Mouse (Mus musculus) retina, postnatal 1 day (tissue): ENCODE data around the gene Cacna1i.

Experiments used
- DNase-seq: peaks from one replicate; pipeline ENCODE4 v3.0.0-alpha.2; 2012

Cacna1i gene

DNA sequence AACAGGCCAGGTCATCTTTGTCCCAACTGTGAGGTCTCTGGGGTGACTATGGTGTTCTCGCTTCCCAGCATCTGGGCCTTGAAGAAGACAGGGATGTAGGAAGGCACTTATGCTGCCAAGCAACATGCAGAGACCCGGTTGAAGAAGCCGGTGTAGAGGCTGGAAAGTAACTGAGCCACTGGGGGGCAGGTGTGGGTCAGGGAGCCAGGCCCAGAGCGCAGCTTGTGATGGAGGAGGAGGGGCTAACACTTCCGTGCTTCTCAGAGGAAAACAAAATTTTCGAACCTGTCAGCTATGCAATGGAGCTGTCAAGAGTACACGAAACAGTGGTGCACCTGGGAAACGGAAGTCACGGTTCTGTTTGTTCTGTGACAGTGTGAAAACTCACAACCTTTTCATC, 9.9 kb upstream of the Cacna1i start:
- peak; percentile 50 for DNase-seq

DNA sequence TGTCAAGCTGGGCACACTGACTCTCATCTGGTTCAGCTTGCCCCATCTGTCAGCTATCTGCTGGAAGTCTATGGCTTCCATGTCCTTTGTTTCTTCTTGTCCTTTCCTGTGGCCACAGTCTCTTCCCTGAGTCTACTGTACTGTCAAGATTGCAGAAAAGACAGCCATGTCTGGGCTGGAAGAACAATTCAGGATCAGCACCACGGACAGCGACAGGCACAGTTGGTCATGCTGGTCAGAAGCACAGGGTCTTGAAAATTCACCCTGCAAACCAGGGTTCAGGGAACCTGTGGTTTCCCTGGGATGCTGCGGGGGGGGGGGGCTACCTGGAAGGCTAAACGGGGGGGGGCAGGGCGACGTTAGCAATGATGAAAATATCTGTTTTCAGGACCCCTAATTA, 9.4 kb upstream of the Cacna1i start:
- DNase-seq, result peak; percentile 81

DNA sequence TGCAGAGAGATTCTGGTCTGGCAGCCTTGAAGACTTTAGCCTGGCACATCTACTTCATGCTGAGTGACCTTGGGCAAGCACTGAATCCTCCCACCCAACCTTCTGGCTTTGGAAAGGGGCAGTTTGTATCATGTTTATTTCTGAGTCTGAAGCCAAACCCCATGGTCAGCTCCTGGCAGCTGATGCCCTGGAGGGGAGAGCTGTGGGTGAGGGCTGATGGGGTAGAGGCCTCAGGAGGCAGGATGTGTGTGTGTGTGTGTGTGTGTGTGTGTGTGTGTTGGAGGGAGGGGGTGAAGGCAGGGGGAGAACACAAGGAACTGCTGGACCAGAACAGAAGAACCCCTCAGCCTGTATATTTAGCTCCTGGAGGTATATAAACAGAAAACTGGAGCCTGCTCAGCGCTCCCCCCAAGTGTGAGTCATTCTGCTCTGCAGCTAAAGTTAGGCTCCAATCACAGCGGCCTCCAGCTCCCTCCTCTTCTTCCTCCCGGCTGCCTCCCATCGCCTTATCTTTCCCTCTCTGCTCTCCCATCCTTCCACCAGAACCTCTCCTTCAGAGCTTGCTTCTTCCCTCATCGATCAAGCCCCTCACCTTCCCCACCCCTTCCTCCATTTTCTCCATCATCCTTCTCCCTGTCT, 8.8 kb upstream of the Cacna1i start:
- DNase-seq, result no peak

DNA sequence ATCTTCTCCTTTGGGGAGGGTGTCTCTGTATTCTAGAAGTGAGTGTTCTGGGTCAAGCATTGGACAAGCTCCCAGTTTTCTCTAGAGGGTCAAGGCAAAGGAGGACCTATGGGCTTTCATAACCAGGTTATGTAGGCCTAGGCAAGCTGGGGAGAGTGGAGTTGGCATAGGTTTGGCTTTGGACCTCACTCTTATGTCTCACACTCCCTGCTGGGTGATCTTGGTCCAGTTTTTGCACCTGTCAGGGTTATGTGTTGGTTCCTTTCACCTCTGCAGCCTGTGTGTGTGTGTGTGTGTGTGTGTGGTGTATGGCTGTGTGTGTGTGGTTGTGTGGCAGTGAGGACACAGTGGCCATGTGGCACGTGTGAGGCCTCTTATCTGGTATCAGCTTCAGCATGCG, 8.0 kb upstream of the Cacna1i start:
- no peak for DNase-seq

DNA sequence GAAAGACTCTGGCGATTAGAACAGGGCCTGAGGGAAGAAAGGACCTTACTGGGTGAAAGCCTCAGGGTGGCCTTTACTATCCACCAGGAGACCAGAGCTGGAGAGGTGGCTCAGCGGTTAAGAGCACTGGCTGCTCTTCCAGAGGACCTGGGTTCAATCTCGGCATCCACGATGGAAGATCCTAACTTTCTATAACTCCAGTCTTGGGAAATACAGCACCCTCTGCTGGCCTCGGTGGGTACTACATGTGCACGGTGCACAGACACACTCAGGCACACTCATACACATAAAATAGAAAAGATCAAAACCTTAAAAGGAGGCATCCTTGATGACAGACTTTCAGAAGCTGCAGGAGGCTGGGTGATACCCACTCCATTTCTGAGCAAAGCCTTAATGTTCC, 6.4 kb upstream of the Cacna1i start:
- DNase-seq, result peak; percentile 67

DNA sequence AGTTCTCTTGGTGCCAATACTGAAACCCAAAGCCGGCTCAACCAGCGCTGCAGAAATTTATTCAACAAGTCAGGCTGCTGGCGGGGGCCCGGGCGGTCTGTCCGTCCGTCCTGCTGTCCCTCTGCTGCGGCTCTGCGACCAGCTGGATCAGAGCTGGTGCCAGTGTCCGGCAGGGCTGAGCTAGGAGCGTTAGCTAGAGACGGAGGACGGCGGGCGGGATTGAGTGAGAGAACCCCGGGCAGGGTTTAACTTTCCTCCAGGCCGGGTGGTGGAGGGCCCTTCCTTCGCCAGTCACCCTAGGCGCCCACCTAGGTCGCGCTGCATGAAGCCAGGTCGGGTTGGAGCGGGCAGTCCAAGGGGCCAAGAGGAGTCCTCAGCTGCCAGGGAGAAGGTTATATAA, 998 bp downstream of the Cacna1i start:
- DNase-seq, result no peak

DNA sequence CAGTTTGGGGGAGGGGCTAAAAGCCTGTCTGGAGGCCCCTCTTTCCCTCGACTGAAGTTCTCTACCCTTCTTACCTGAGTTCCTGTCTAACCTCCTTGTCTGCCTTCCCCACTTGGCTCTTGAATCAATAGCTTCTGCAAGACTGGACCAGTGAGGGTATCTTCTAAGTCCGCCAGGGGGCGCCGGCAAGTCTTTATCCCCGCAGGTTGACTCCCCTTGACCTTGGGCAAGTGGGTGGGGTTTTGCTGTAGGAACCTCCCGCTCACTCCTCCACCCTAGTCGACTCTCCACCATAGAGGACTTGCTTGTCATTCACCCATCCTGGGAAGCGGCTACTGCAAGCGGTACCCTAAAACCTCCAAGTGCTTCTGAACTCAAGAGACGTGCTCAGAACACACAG, 2.4 kb downstream of the Cacna1i start:
- DNase-seq, result peak; percentile 84

DNA sequence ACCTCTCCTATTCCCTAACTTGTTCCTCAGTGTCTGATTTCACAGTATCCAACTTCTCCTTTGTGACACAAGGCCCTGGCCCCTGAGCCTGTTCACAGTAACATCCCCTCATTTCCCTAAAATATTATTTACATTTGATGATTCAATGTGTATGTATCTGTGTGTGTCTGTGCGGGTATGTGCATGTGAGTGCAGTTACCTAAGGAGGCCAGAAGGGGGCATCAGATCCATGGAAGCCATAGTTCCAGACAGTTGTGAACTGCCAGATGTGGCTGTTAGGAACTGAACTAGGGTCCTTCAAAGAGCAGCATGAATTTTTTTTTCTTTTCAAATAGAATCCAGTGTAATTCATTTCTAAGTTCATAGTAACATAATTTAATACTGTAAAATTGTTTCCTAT, 10.1 kb downstream of the Cacna1i start:
- DNase-seq, result no peak

DNA sequence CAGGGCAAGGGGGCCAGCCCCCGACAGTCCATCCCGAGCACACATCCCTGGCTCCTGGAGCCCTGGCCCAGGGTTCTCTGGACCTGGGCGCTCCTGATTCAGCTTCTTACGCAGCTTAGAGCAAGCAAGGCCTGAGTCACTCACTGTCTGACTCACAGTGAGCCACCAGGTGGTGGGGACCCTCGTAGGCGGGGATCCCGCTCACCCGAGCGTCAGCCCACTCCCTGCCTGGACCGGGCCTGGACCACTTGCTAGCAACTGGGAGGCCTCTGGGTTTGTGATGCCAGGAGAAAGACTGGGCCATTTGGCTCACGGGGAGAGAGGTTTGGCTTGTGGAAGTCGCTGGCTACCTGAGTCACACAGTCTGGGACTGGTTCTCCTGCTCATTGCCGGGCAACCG, 16.7 kb downstream of the Cacna1i start:
- DNase-seq, result no peak

DNA sequence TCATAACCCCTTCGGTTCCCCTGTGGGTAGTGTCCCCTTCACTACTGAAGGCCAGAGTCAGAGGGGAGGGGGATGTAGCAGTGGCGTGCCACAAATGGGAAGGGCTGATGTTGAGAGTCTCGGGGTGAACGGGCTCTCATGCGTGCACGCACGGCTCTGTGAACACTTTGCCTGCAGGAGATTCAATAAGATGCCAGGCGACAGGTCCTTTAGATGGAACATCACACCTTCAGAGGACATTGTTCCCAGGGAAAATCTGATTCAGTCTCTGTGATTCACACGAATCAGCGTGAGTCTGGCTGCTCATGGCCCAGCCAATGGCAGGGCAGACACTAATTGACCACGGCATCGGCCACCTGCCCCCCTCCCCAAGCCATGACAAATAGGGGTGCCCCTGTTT, 17.1 kb downstream of the Cacna1i start:
- peak; percentile 53 for DNase-seq

DNA sequence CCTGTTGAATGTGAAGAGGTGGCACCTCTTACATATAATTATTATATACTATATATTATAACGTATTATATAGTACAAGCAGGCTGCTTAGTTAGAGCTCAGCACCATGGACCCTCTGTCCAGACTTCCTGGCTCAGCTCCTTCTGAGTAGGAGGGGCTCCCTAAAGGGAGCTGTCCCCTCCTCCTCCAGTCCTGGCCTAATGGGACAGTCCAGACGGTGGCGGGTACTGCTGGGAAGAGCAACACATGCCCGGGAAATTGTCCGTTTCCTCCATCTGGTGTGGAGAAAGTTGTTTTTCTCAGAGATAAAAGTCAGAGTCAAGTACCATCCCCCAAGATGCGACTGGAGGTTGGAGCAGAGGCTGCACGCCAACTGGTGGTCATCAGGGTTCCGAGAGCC, 19.1 kb downstream of the Cacna1i start:
- no peak for DNase-seq

DNA sequence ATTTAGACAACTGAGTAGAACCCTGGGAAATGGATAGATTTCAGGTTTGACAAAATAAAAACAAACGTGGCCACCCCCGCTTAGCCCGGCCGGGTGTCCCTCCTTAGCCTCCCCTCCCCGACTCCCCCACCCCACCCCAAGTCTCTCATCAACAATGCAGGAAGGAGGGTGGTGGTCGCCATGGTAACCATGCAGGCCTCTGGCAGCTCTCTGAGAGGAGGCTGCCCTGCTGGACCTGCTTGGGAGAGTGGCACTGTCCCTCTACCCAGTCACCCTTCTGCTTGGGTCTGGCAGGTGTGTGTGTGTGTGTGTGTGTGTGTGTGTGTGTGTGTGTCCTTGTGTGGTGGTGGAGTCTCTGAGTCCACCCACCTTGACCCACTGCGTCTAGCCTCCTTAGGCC, 27.7 kb downstream of the Cacna1i start:
- peak; percentile 68 for DNase-seq

DNA sequence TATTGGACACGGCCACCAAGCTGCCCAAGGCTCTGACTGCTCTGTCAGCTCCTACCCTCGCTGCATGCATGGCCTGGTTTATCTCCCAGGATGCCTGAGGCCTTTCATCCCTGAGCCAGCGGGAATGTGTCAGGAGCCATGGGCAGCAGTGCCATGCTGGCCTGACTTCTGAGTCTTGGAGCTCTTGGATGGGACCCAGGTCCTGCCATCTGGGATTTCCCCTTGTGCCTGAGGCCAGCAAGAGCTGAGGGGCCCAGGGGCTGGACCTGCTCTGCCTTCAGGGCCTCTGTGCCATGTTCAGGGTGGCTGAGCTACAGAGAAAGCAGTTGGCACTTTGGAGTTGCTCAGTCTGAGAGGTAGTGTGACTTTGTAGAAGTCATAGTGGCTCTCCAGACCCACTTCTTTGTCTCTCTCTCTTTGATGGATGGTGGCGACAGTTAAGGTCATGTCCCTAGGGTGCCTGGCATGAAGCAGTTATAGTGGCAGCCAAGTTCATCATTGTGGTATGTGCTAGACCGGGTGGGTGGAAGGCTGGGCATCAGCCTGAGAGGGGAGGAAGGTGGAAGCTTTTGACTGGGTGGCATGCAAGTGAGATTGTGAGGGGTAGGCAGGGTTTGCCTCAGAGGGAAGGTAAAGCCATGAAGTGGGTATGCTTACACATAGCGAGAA, 30.1 kb downstream of the Cacna1i start:
- DNase-seq, result no peak

DNA sequence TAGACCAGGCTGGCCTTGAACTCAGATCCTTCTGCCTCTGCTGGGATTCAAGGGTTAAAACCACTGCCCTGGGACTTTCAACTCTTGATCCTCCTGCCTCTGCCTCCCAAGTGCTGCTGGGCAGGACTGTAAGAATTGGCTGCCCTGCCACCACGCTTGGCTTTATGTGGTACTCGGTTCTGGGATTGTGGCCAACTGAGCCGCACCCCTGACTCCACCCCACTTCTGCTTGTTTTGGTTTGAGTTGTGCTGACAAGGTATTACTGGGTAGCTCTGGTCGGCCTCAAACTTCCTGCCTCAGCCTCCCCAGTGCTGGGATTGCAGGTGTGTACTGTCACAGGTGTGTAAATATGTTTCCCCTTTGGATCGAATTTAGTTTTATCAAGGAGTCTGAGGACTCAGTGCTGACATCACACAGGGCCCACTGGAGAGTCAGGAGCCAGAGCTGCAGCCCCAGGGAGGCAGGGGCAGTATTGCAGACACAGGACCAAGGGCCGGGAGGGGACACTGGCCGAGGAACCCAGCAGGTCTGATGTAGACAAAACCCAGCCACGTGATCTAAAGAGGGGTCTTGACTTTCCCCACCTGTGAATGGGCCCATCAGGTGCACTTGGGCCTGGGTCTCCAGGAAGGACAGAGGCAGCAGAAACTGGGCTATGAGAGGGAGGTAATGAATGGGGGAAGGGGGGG, 30.9 kb downstream of the Cacna1i start:
- DNase-seq, result no peak

DNA sequence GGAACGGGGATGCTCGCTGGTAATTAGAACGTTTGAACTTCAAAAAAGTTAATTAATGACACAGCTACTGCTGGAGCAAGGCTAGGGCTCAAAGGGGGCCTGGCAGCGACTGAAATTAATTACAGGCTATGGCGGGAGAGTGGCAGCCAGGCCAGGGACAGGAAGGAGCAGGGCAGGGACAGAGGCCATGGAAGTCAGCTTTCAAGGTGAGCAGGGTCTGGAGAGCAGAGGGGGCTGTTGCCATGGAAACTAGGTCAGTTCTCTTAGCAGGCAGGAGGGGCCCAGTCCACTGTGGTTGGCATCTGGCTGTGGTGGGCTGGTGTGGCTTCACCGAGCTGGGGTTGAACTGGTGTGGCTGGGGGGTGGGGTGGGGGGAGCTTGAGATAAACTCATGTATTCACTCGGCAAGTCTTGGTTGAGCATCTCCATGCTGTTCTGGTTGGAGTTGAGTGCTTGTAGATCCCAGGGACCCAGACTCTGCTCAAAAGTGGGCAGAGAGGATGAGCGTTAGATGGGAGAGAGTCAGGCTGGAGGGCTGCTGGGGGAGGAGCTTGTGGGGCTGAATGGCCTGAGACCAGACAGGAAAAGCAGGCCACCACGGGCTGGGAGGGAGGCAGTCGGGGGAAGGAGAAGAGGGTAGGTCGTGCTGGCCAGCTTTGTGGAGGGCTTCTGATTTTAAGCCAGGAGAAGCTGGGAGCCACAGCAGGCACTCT, 31.7 kb downstream of the Cacna1i start:
- peak; percentile 74 for DNase-seq

DNA sequence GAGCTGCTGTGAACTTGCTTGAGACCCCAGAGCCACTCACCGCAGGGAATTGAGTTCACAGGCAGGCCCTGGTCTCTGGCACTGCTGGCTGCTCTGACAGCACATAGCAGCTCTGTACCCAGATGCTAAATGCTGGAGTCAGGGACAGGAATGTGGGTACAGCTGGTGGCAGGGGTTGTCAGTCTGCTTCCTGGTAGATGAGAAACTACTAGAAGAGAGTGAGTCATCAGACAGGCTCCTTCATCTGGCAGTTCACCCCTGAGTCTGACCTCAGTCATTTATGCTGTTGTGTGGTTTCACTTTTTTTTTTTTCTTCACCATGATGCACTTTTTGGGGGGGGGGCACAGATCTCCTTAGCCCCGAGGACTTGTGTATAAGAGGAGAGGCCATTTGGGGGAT, 32.3 kb downstream of the Cacna1i start:
- no peak for DNase-seq

DNA sequence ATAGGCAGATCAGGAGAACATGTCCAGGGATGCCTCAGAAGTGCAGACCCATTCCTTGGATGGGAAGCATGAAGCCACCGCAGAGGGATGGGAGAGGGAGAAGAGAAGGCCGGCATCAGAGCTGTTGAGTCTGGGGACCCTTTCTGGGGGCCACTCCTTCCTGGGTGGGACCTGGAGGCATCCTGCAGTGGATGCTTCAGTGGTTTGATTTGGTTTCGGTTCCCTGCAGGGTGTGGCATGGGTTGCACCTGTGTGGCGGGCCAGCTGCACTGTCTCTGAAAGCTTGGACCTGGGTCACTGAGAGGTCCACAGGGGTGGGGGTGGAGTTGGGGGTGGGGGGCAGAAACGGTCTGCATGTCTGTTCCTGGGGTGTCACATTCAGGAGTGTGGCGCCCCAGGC, 32.9 kb downstream of the Cacna1i start:
- no peak for DNase-seq

DNA sequence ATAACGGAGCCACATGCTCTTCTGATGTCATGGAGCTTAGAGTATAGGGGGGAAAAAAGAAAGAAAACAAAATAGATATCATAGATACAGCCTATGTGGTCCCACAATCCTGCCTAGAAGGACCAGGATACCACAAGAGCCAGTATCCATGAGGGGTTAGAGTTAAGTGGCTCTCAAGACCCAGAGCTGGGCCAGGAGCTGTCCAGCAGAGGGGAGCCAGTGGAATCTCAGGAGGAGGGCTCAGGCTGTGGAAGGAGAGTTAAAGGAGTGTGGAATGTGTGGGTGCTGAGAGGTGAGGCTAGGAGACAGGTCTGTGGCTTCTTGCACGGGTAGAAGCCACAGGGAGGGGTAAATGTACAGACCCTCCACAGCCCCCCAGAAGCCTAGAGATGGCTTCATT, 38.2 kb downstream of the Cacna1i start:
- DNase-seq, result no peak

DNA sequence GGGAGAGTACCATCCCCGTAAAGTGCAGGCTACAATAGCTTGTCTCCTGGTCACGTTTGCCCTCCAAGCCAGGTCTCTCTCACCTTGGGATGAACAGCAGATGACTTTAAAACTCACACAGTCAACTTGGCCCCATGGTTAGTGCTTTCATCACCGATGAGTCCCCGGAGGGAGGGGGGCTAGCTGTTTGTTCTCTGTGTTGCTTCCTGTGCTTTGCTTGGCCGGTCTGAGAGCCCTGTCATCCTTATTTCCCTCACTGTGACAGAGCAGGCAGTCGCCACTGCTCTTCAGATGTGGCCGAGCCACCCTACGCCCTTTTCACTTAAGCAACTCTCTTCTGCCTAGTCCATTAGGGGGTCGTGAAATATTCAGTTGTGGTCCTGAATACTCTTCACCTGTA, 38.7 kb downstream of the Cacna1i start:
- no peak for DNase-seq

DNA sequence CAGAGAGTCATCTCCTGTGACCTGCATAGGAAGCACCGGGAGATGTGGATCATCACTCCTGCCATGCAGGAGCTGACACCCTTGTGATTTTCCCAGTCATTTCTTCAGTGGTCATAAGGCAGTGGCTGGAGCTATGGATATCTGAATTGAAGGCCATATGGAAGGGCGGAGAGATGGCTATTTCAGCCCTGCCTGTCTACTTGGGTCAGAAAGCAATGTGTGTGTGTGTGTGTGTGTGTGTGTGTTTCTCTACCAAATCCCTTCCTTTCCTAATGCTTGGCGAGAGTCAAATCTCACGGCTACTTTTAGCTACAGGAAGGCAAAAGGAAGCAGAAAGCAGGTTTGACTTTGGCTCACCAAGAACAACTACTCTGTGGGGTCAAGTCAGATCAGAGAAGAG, 39.9 kb downstream of the Cacna1i start:
- no peak for DNase-seq

DNA sequence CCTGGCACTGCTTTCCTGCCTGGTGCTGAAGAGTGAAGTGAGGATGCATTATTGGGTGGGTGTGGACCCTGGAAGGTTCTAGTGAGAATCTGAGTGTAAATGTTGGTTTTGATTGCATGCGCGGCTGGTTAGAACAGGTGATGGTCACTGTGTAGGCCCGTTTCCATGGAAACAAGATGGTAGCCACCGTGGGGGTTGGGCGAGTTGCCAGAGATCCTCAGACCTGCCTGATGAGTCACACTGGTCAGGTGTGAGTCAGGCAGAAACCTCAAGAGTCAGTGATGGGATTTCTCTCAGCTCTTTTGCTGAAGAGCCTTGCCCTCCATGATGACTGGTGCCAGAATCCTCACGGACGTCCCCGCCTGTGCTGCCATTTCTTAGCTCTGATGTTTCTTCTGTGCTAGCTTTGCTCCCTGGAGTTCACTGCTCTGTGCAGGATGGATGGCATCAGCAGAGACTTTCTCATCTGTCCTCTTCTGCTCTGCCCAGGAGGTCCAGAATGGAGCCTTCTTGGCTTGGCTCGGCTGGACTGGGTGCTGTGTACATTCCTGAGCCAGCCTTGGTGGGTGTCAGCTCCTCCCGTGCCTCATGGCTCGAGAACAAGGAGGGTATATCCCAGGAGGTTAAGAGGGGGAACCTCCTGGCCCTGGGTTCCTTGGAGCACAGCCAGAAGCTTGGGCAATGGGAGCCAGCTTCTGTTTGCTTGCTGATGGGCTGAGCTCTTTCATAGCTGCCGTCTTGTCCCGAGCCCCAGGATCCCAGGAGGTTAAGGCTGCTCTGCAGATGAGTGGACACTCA, 40.9 kb downstream of the Cacna1i start:
- DNase-seq, result no peak

DNA sequence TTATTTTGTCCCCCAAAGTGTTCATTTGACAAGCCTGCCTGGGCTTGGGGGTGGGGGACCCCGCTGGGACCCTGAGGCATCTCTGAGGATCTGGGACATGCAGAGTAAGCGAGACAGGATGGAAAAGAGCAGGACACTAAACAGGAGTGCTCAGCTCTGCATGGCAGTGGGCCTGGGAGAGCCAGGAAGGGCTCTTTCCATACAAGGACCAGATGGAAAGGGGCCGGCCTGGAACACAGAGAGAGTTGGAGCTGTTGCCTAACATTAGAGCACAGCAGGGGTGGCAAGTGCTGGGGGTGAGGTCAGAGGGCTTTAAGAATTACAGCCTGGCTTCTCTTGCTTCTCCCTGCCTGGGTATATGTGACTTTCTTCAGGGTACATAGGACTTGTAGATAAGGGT, 43.2 kb downstream of the Cacna1i start:
- no peak for DNase-seq

DNA sequence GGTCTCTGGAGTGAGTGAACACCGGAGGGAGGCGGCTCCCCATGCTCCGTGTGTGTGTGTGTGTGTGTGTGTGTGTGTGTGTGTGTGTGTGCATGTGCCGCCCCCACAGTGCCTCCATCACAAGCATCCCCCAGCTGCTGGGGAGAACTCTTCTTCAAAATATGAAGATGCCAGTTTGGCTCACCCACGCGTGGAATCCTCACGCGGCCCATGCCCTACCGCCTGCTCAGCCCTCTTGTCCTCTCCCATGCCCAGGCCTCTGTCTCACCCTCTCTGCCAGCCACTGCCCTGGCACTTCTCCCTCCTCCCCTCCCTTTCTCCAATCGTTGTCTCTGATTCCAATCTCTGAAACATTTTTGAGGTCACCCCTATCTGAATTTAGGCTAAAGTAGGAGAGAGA, 47.7 kb downstream of the Cacna1i start:
- DNase-seq, result no peak
